Mouse (Mus musculus): ENCODE results near the gene Tlcd1.

DNA sequence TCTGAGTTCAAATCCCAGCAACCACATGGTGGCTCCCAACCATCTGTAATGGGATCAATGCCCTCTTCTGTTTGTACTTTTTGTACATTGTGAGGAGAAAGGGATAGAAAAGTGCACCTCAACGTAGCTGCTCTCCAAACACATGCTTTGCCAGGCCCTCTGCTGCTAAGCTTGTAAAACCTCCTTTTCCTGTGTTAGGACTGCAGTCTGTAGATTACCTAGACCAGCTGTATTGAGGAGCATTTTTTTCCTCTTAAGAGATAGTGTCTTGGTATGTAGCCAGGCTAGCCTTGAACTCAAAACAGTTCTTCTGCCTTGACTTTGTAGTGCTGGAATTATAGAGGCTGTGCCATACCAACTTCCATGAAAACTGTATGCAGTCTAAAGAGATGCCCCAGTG, 40.4 kb upstream of the Tlcd1 start:
- TF ChIP-seq CTCF (IDR thresholded peaks at IDR 0.05; ENCODE audit: low read depth, low read length) (no peak), POLR2A (IDR thresholded peaks at IDR 0.05; ENCODE audit: extremely low read depth, insufficient read depth, low read length) (no peak)
